Mouse (Mus musculus) CH12.LX (cell line): Measurements from ENCODE around the gene Krtap1-3.

Source experiments
- BHLHE40 ChIP-seq: IDR thresholded peaks from 2 replicates; pipeline ENCODE4 v1.6.1; 2011; ENCODE audit warnings: mild to moderate bottlenecking, low read depth, low read length, improper control_type of control experiment
- CTCF ChIP-seq, 2 experiments: IDR thresholded peaks in 1 of 2; conservative IDR thresholded peaks in 1 of 2; 2 replicates each; pipeline ENCODE4 v1.5.1; 2011 to 2012; ENCODE audit warnings: low read depth in 2 of 2, low read length in 2 of 2, improper control_type of control experiment in 1 of 2, inconsistent platforms in 1 of 2, mild to moderate bottlenecking in 1 of 2, moderate library complexity in 1 of 2
- GABPA ChIP-seq: IDR thresholded peaks from 2 replicates; pipeline ENCODE4 v1.6.1; 2012; ENCODE audit warnings: low read depth, low read length, improper control_type of control experiment, inconsistent platforms; ENCODE audit not compliant: insufficient replicate concordance
- MYC ChIP-seq: IDR thresholded peaks from 2 replicates; pipeline ENCODE4 v1.6.1; 2011; ENCODE audit warnings: low read depth, mild to moderate bottlenecking, improper control_type of control experiment, low read length
- NRF1 ChIP-seq: IDR thresholded peaks from 2 replicates; pipeline ENCODE4 v1.6.1; 2014; ENCODE audit warnings: low read depth, mild to moderate bottlenecking, inconsistent platforms, low read length, improper control_type of control experiment, moderate library complexity
- POLR2A ChIP-seq: IDR thresholded peaks from 2 replicates; pipeline ENCODE4 v1.6.1; 2011; ENCODE audit warnings: low read depth, mild to moderate bottlenecking, improper control_type of control experiment, low read length
- POLR2AphosphoS2 ChIP-seq: IDR thresholded peaks from 2 replicates; pipeline ENCODE4 v1.6.1; 2011; ENCODE audit warnings: low read depth, low read length, improper control_type of control experiment

DNA sequence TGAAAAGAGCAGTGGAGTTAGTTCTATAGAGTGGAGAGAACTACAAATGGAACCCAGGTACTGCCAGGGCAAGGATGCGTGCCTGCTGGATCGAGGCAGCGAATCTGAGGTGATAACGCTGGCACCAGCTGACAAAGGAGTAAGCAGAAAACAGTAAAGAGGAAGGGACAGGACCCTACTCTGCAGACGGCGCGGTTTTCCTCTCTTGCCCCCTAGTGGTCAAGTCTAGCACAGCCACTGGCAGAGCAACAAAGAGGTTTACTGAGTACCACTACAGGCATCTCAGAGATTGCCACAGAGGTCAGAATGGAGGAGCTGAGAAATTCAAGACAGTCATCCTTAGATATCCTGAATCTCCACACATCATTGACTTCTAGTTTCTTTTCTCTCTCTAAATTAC, 17.0 kb downstream of the Krtap1-3 start:
- TF ChIP-seq NRF1 (0 out of 2 replicates have a peak, but pooled peaks have one; percentile 30), POLR2A (no peak), GABPA (no peak), MYC (peak; percentile 52; the same call in 1 of the 2 replicates), POLR2AphosphoS2 (no peak), CTCF (conservative IDR thresholded peaks at IDR 0.05 in 1 of 2, IDR thresholded peaks at IDR 0.05 in 1 of 2; ENCODE audit: low read depth in 2 of 2, low read length in 2 of 2) (peak; percentile 97 to 98), BHLHE40 (peak; percentile 41; the same call in 1 of the 2 replicates)
